Mouse (Mus musculus) G1E (cell line): ENCODE results near the gene Znrf4. TPM values are rescaled to one million over a fixed set of nuclear protein-coding genes. Genes with fewer than 3 reads are reported as not detected.

Source experiments
- ATAC-seq: 2 replicates; pipeline ENCODE4 v1.8.0; 2016; ENCODE audit warnings: mild to moderate bottlenecking; ENCODE audit not compliant: insufficient number of reproducible peaks, poor library complexity, low FRiP score, severe bottlenecking; ENCODE audit errors: extremely low read depth
- DNase-seq: peaks from one replicate; pipeline ENCODE4 v3.0.0; 2012; ENCODE audit warnings: low spot score
- H3K27me3 ChIP-seq: 2 replicates; pipeline ENCODE4 v1.6.1; 2012; ENCODE audit warnings: mild to moderate bottlenecking, low read length, inconsistent platforms; ENCODE audit not compliant: insufficient read depth
- H3K36me3 ChIP-seq: replicated peaks from 2 replicates; pipeline ENCODE3; 2012; ENCODE audit warnings: mild to moderate bottlenecking, inconsistent platforms
- H3K4me1 ChIP-seq: 2 replicates; pipeline ENCODE4 v1.6.1; 2012; ENCODE audit warnings: low read depth, low read length, inconsistent platforms, mixed read lengths; ENCODE audit not compliant: insufficient read depth
- H3K4me3 ChIP-seq: 2 replicates; pipeline ENCODE4 v1.5.1; 2012; ENCODE audit warnings: low read depth, mild to moderate bottlenecking, inconsistent platforms, low read length, moderate library complexity, mixed read lengths
- H3K9me3 ChIP-seq: replicated peaks from 2 replicates; pipeline ENCODE4 v1.6.1; 2012; ENCODE audit warnings: inconsistent platforms
- CTCF ChIP-seq: IDR thresholded peaks from 2 replicates; pipeline ENCODE4 v1.5.1; 2012; ENCODE audit warnings: low read depth, low read length, inconsistent platforms, mixed read lengths
- GATA1 ChIP-seq: IDR thresholded peaks from 2 replicates; pipeline ENCODE4 v1.6.1; 2012; ENCODE audit warnings: borderline replicate concordance, low read length, inconsistent platforms, mixed read lengths
- GATA2 ChIP-seq: IDR thresholded peaks from 2 replicates; pipeline ENCODE4 v1.6.1; 2012; ENCODE audit warnings: low read depth, low read length, inconsistent platforms, borderline replicate concordance
- POLR2AphosphoS5 ChIP-seq: IDR thresholded peaks from 2 replicates; pipeline ENCODE4 v1.6.1; 2012; ENCODE audit warnings: low read depth, low read length, inconsistent platforms; ENCODE audit not compliant: insufficient replicate concordance
- TAL1 ChIP-seq: conservative IDR thresholded peaks from 2 replicates; pipeline ENCODE4 v1.6.1; 2012; ENCODE audit warnings: low read depth, low read length, inconsistent platforms, mixed read lengths
- polyA plus RNA-seq: library from polyadenylated mRNA; stranded (reverse); fragments of >175 nt; gene quantifications from 2 replicates; pipeline ENCODE4 v1.2.3, GENCODE M21; 2012
- total RNA-seq, 2 experiments: library from RNA; stranded (forward) in 1 of 2; stranded (reverse) in 1 of 2; fragments of 200-1000 nt in 1 of 2; fragments of >200 nt in 1 of 2; fragmentation: Nextera tagmentation in 1 of 2; gene quantifications; 2 replicates each; pipeline ENCODE4 v1.2.3; 2014 to 2017

The Znrf4 gene
- total and polyA plus RNA-seq, 3 experiments, result not detected

DNA sequence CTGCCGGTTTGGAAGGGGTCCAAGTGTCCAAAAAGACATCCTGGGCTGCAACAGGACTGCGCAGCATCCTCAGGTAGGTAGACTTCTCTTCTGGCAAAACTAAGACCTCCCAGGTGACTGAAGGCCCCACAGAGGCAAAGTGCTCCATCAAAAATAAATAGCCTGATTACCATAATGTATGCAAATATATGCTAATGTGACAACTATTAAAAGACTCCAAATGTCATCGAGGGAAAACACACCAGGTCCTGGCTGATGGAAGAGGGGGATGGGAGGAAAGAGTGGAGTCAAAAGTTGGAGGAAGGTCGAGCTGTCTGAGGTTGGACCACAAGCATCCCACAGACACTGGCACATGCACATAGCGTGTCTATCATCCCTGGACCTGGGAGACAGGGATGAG, 13.0 kb downstream of the Znrf4 start:
- Histone ChIP-seq H3K4me3 (no peak overlapping the region), H3K27me3 (peaks cover 33% of the 10 kb centered on the region), H3K4me1 (peaks cover 2% of the 10 kb centered on the region; the same call in 1 of the 2 replicates), H3K9me3 (peaks cover 36% of the 10 kb centered on the region), H3K36me3 (no peaks in the 10 kb centered on the region)
- DNase-seq (no peak), ATAC-seq (no peak)
- TF ChIP-seq CTCF (no peak), TAL1 (no peak), GATA1 (no peak), GATA2 (no peak), POLR2AphosphoS5 (no peak)

DNA sequence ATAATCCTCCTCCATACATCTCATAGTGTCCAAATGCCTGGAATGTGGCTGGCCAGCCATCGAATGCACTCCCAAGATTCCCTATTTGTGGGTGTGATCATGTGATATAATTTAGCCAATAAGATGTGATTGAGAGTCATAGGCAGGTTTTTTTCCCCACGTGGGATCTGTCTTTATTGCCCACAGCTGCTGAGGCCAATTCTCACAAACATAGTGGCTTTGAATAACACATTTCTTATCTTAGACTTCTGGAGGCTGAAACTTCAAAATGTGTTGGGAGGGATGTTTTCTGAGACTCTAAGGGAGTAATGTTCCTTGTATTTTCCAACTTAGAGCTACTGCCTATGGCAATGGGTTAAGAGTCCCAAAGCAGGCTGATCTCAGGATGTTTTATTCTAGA, 17.8 kb downstream of the Znrf4 start:
- Histone ChIP-seq H3K36me3 (no peaks in the 10 kb centered on the region), H3K4me1 (no peaks in the 10 kb centered on the region), H3K9me3 (peaks cover 62% of the 10 kb centered on the region), H3K4me3 (no peak overlapping the region), H3K27me3 (peaks cover 38% of the 10 kb centered on the region)
- no peak for ATAC-seq
- DNase-seq, result no peak
- TF ChIP-seq CTCF, result no peak
- no peak for TF ChIP-seq TAL1
- no peak for TF ChIP-seq GATA1
- TF ChIP-seq GATA2, result no peak
- no peak for TF ChIP-seq POLR2AphosphoS5

DNA sequence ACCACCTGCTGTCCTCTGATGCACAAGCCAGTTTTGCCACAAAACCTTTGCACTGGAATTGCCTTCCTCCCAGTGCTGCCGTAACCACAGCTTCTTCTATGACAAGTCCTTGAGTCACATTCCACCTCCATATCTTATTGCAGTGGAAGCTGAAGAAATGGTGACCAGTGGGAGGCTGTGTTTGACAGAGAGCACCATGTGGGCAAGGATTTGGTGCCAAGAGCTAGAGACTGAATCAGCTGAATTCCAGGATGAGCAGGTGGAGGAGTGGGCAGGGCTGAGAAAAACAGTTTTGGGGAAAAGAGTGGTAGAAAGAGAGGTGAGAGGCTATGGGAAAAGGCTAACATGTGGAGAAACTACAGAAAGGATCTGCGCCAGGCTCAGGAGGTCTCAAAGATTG, 18.4 kb downstream of the Znrf4 start:
- DNase-seq (no peak), ATAC-seq (no peak)
- no peak for TF ChIP-seq CTCF
- no peak for TF ChIP-seq GATA2
- no peak for TF ChIP-seq GATA1
- no peak for TF ChIP-seq POLR2AphosphoS5
- no peak for TF ChIP-seq TAL1
- Histone ChIP-seq H3K27me3 (peaks cover 37% of the 10 kb centered on the region), H3K9me3 (peaks cover 62% of the 10 kb centered on the region), H3K4me3 (no peak overlapping the region), H3K4me1 (no peaks in the 10 kb centered on the region), H3K36me3 (no peaks in the 10 kb centered on the region)

- no peak overlapping the region for H3K4me3 ChIP-seq
- H3K4me1 ChIP-seq, result no peaks in the 10 kb centered on the region
- H3K9me3 ChIP-seq, result peaks cover 47% of the 10 kb centered on the region
- TF ChIP-seq TAL1 (no peak), POLR2AphosphoS5 (no peak), CTCF (no peak), GATA2 (no peak), GATA1 (no peak)
- no peaks in the 10 kb centered on the region for H3K36me3 ChIP-seq
- no peak for ATAC-seq
- H3K27me3 ChIP-seq, result peaks cover 48% of the 10 kb centered on the region
- no peak for DNase-seq
Observed at GRCm38 (mm10) chr17:56490438-56491152, 21.6 kb downstream of the Znrf4 start.

DNA sequence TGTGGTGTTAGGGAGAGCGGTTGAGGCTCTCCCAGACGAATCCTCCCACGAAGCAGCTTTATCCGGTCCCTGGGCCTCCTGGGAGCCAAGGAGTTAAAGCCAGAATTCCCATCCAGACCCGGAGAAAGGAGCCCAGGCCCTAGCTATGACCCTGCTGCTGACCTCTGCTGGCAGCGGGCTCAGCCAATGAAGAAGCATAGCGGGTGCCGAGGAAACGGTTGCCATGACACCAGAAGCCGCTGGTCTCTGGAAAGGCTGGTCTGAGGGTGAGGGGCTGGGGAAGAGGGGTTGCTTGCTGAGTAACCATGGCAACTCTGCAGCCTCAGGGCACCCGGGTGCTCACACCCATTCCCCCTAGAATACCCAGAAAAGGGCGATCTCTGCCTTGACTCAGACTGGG, 24.2 kb downstream of the Znrf4 start:
- no peak for ATAC-seq
- H3K27me3 ChIP-seq, result peaks cover 53% of the 10 kb centered on the region

GRCm38 (mm10) chr17:56487441-56487888, 24.8 kb downstream of the Znrf4 start:
- H3K27me3 ChIP-seq, result peaks cover 55% of the 10 kb centered on the region
- DNase-seq, result no peak
- no peak for ATAC-seq

More for the DNA sequence above, 24.2 kb downstream of the Znrf4 start:
- DNase-seq, result no peak
- H3K9me3 ChIP-seq, result peaks cover 23% of the 10 kb centered on the region
- no peaks in the 10 kb centered on the region for H3K4me1 ChIP-seq
- no peak overlapping the region for H3K4me3 ChIP-seq
- no peak for TF ChIP-seq GATA2
- no peak for TF ChIP-seq TAL1
- no peak for TF ChIP-seq GATA1
- no peak for TF ChIP-seq POLR2AphosphoS5
- TF ChIP-seq CTCF, result no peak
- no peaks in the 10 kb centered on the region for H3K36me3 ChIP-seq

More at GRCm38 (mm10) chr17:56487441-56487888, 24.8 kb downstream of the Znrf4 start:
- Histone ChIP-seq H3K4me3 (no peak overlapping the region), H3K9me3 (peaks cover 18% of the 10 kb centered on the region), H3K36me3 (no peaks in the 10 kb centered on the region), H3K4me1 (no peaks in the 10 kb centered on the region)
- TF ChIP-seq POLR2AphosphoS5 (no peak), GATA2 (no peak), GATA1 (no peak), CTCF (no peak), TAL1 (no peak)
